Mouse (Mus musculus) testis, adult 2 months (tissue): Measurements from ENCODE around the gene Fam173a.

ENCODE experiments used
- CTCF ChIP-seq: fragments of 200-500 bp; IDR thresholded peaks from 2 replicates; pipeline ENCODE4 v1.5.1; 2012; ENCODE audit warnings: low read depth, mild to moderate bottlenecking, inconsistent platforms, low read length, moderate library complexity; ENCODE audit not compliant: control insufficient read depth, insufficient read depth, insufficient replicate concordance
- POLR2A ChIP-seq: fragments of 200-500 bp; IDR thresholded peaks from 2 replicates; pipeline ENCODE4 v1.6.1; 2012; ENCODE audit warnings: low read depth, mild to moderate bottlenecking, inconsistent platforms, low read length, moderate library complexity; ENCODE audit not compliant: control insufficient read depth

GRCm38 (mm10) chr17:25841117-25841880, 48.6 kb upstream of the Fam173a start, which contains the start of gene Gm20683:
- TF ChIP-seq POLR2A (no peak), CTCF (no peak)
